Mouse (Mus musculus) C2C12 (cell line): ENCODE measurements at regions not wholly inside any gene's neighbourhood (a gene's known extent, or its start where the extent isn't known, plus 50 kb on each side); places are given as distances from the start of the nearest gene placed in this dataset.

Experiments
- CTCF ChIP-seq: IDR thresholded peaks from one replicate; pipeline ENCODE4 v1.5.1; 2011; ENCODE audit not compliant: control insufficient read depth, insufficient read depth, insufficient read length
- MAX ChIP-seq: IDR thresholded peaks from one replicate; pipeline ENCODE4 v1.6.1; 2011; ENCODE audit warnings: mild to moderate bottlenecking, control low read depth
- MYOD1 ChIP-seq: IDR thresholded peaks from one replicate; pipeline ENCODE4 v1.6.1; 2011; ENCODE audit warnings: low read depth; ENCODE audit not compliant: control insufficient read depth, insufficient read length
- USF1 ChIP-seq: IDR thresholded peaks from one replicate; pipeline ENCODE4 v1.6.1; 2011; ENCODE audit warnings: low read depth, mild to moderate bottlenecking, control low read depth, moderate library complexity

DNA sequence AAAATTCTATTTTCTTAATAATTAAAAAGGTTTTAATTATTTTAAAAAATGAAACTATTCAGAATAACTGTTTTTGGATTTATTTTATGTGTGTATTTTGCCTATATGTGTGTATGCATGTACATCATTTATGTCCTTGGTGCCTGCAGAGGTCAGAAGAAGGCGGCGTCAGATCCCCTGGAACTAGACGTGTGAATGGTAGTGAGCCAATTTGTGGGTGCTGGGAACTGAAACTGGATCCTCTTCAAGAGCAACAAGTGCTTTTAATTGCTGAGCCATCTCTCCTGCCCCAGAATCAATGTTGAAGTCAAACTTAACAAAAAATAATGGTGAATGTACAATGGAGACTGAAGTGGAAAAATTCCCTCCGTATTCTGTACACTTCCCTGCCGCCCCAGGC, 151.9 kb upstream of the Unc93a2 start:
- TF ChIP-seq MYOD1: no peak
- TF ChIP-seq USF1: no peak
- no peak for TF ChIP-seq CTCF
- TF ChIP-seq MAX: no peak
